Mouse (Mus musculus): ENCODE measurements around the gene Arhgef10l.

DNA sequence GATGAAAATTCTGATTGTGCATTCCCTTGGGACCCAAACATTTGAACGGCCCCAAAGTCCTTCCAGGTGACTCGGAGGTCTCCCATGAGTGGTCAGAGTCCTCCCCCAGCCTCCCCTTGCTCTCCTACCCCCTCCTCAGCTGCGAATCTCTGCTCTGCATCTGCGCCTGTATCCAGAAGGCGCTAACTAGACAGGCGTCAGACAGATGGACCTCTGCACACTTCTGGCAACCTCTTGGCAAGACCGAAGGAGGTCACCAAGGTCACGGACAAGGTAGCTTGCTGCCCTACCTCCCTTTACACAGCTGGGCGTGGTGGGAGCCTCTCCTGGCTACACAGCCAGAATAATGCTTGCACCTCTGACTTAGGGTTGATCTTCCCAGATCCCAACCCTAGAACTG is 25.1 kb downstream of the Arhgef10l start:
- no peak for TF ChIP-seq POLR2A (IDR thresholded peaks at IDR 0.05; ENCODE audit: borderline replicate concordance, insufficient read depth, low read length)
- TF ChIP-seq CTCF (IDR thresholded peaks at IDR 0.05; ENCODE audit: borderline replicate concordance, insufficient read depth, low read depth, low read length) = no peak
